Mouse (Mus musculus) effector memory CD4-positive, alpha-beta T cell, adult 5 months (primary cell): ENCODE results near the gene Erich2. TPM values are rescaled to one million over a fixed set of nuclear protein-coding genes. Genes with fewer than 3 reads are reported as not detected.

Experiments
- polyA plus RNA-seq: library from polyadenylated mRNA; unstranded; fragments of 100-300 nt; shearing (Covaris generic); gene quantifications from one replicate; pipeline ENCODE4 v1.2.1, GENCODE M21; 2017

The Erich2 gene
- not detected for polyA plus RNA-seq

GRCm38 (mm10) chr2:70508496-70508895 lies at the start of gene Erich2:
Gene Erich2, plus strand, starts transcription at chr2:70508819.

GRCm38 (mm10) chr2:70552772-70553171 lies 44.2 kb downstream of the Erich2 start, which contains the start of gene Gad1:
Gene Gad1, plus strand, starts transcription at chr2:70553072.

Other genes starting within 250 kb of the Erich2 start
- gene Sp5, start 33.9 kb upstream of the Erich2 start, polyA plus RNA-seq, result 0.30 TPM
- gene Gad1, start 44.3 kb downstream of the Erich2 start, polyA plus RNA-seq, result not detected
- gene Gorasp2, start 152.8 kb downstream of the Erich2 start, polyA plus RNA-seq, result 105 TPM
- gene Gm26558, start 153.3 kb downstream of the Erich2 start, polyA plus RNA-seq, result 13.1 TPM